Mouse (Mus musculus) forebrain, embryonic 11.5 days (tissue): ENCODE data around the gene Eprs. TPM values are rescaled to one million over a fixed set of nuclear protein-coding genes. Genes with fewer than 3 reads are reported as not detected.
A peak's percentile ranks its signal among the peaks of the same experiment; 100 is the strongest.

Experiments used
- ATAC-seq: fragments of 200-750 bp; cut with Nextera tagmentation; replicated peaks from 2 replicates; pipeline ENCODE4 v1.8.0; 2017; ENCODE audit warnings: moderate TSS enrichment; ENCODE audit not compliant: low FRiP score
- DNase-seq: peaks from one replicate; pipeline ENCODE4 v3.0.0-alpha.2; 2017; ENCODE audit warnings: low spot score
- H3K27ac ChIP-seq: fragments of 300-500 bp; sonication (generic); 2 replicates; pipeline ENCODE4 v1.5.1; 2014; ENCODE audit warnings: low read depth, low read length
- H3K27me3 ChIP-seq: fragments of 300-500 bp; sonication (generic); 2 replicates; pipeline ENCODE4 v1.6.1; 2014; ENCODE audit warnings: mild to moderate bottlenecking, low read length, mixed read lengths; ENCODE audit not compliant: control insufficient read depth, insufficient read depth
- H3K36me3 ChIP-seq: fragments of 300-500 bp; sonication (generic); 2 replicates; pipeline ENCODE4 v1.6.1; 2014; ENCODE audit warnings: mild to moderate bottlenecking, low read length, moderate library complexity, mixed read lengths; ENCODE audit not compliant: control insufficient read depth, insufficient read depth
- H3K4me1 ChIP-seq: fragments of 300-500 bp; sonication (generic); replicated peaks from 2 replicates; pipeline ENCODE4 v1.6.1; 2014; ENCODE audit warnings: low read length, mixed read lengths; ENCODE audit not compliant: control insufficient read depth, insufficient read depth
- H3K4me2 ChIP-seq: fragments of 300-500 bp; sonication (generic); 2 replicates; pipeline ENCODE4 v1.6.1; 2014; ENCODE audit warnings: low read depth, mild to moderate bottlenecking, low read length, moderate library complexity, mixed read lengths; ENCODE audit not compliant: severe bottlenecking
- H3K4me3 ChIP-seq: fragments of 300-500 bp; sonication (generic); 2 replicates; pipeline ENCODE4 v1.5.1; 2014; ENCODE audit warnings: low read depth, low read length
- H3K9ac ChIP-seq: fragments of 300-500 bp; sonication (generic); 2 replicates; pipeline ENCODE4 v1.6.1; 2014; ENCODE audit warnings: low read length
- H3K9me3 ChIP-seq: fragments of 300-500 bp; sonication (generic); 2 replicates; pipeline ENCODE4 v1.6.1; 2016; ENCODE audit warnings: low read length, mixed read lengths; ENCODE audit not compliant: control insufficient read depth
- WGBS: fragments of 180-500 bp; shearing (Covaris S2); extraction: QIAGEN DNeasy Blood & Tissue Kit; methylation state at CpG from one replicate; pipeline ENCODE4 v1.1.7; 2014; 5-methylcytosine and 5-hydroxymethylcytosine counted together
- polyA plus RNA-seq: library from polyadenylated mRNA; unstranded; fragments of >200 nt; fragmentation: Nextera tagmentation; extraction: Ambion mirVana; gene quantifications from 2 replicates; pipeline ENCODE4 v1.2.1, GENCODE M21; 2014

Gene Eprs
- polyA plus RNA-seq, 1 experiment from 2014 or later: 150 TPM

- no peaks in the 10 kb centered on the region for H3K9me3 ChIP-seq
- no peaks in the 10 kb centered on the region for H3K27me3 ChIP-seq
- H3K27ac ChIP-seq: no peak overlapping the region
- no peaks in the 10 kb centered on the region for H3K36me3 ChIP-seq
- WGBS: 85% methylated on average over 7 of the region's 7 CpGs
- H3K4me2 ChIP-seq: no peak overlapping the region
- no peak overlapping the region for H3K9ac ChIP-seq
- ATAC-seq: no peak
- H3K4me1 ChIP-seq: no peaks in the 10 kb centered on the region
- no peak for DNase-seq
- no peak overlapping the region for H3K4me3 ChIP-seq
These were observed 86.1 kb downstream of the Eprs start for GRCm38 (mm10) chr1:185448936-185449335.

GRCm38 (mm10) chr1:185449727-185450126, 86.9 kb downstream of the Eprs start:
- no peaks in the 10 kb centered on the region for H3K9me3 ChIP-seq
- 0 out of 2 replicates have a peak, but pooled peaks cover 4% of the 10 kb centered on the region for H3K4me1 ChIP-seq
- H3K4me2 ChIP-seq: no peak overlapping the region
- DNase-seq (no peak), ATAC-seq (no peak)
- H3K27me3 ChIP-seq: peaks cover 5% of the 10 kb centered on the region
- no peaks in the 10 kb centered on the region for H3K36me3 ChIP-seq
- H3K4me3 ChIP-seq: no peak overlapping the region
- no peak overlapping the region for H3K9ac ChIP-seq
- H3K27ac ChIP-seq: no peak overlapping the region
- 88% methylated on average over 2 of the region's 2 CpGs for WGBS

- no peaks in the 10 kb centered on the region for H3K36me3 ChIP-seq
- DNase-seq (no peak), ATAC-seq (no peak)
- 80% methylated on average over 8 of the region's 8 CpGs for WGBS
- no peaks in the 10 kb centered on the region for H3K9me3 ChIP-seq
- H3K27me3 ChIP-seq: peaks cover 16% of the 10 kb centered on the region
- H3K4me1 ChIP-seq: 0 out of 2 replicates have a peak, but pooled peaks cover 5% of the 10 kb centered on the region
- H3K4me2 ChIP-seq: no peak overlapping the region
- H3K27ac ChIP-seq: no peak overlapping the region
- no peak overlapping the region for H3K9ac ChIP-seq
- H3K4me3 ChIP-seq: no peak overlapping the region
These were observed 88.2 kb downstream of the Eprs start for GRCm38 (mm10) chr1:185451077-185451476.

- no peaks in the 10 kb centered on the region for H3K36me3 ChIP-seq
- H3K27ac ChIP-seq: no peak overlapping the region
- ATAC-seq (no peak), DNase-seq (no peak)
- H3K27me3 ChIP-seq: peaks cover 18% of the 10 kb centered on the region
- H3K9ac ChIP-seq: no peak overlapping the region
- no peak overlapping the region for H3K4me3 ChIP-seq
- no peaks in the 10 kb centered on the region for H3K9me3 ChIP-seq
- 86% methylated on average over 3 of the region's 3 CpGs for WGBS
- H3K4me2 ChIP-seq: no peak overlapping the region
- 0 out of 2 replicates have a peak, but pooled peaks cover 5% of the 10 kb centered on the region for H3K4me1 ChIP-seq
These were observed 88.7 kb downstream of the Eprs start for GRCm38 (mm10) chr1:185451495-185451894.

GRCm38 (mm10) chr1:185452461-185452860, 89.6 kb downstream of the Eprs start:
- ATAC-seq (no peak), DNase-seq (no peak)
- H3K4me2 ChIP-seq: no peak overlapping the region
- no peak overlapping the region for H3K4me3 ChIP-seq
- no peak overlapping the region for H3K9ac ChIP-seq
- peaks cover 18% of the 10 kb centered on the region for H3K27me3 ChIP-seq
- H3K36me3 ChIP-seq: no peaks in the 10 kb centered on the region
- WGBS: 88% methylated on average over 6 of the region's 6 CpGs
- no peak overlapping the region for H3K27ac ChIP-seq
- no peaks in the 10 kb centered on the region for H3K9me3 ChIP-seq
- H3K4me1 ChIP-seq: 0 out of 2 replicates have a peak, but pooled peaks cover 5% of the 10 kb centered on the region

- peak overlapping the region; percentile 56 for H3K4me3 ChIP-seq
- no peaks in the 10 kb centered on the region for H3K9me3 ChIP-seq
- ATAC-seq (peak; percentile 19; the same call in 1 of the 2 replicates), DNase-seq (no peak)
- H3K27me3 ChIP-seq: peaks cover 18% of the 10 kb centered on the region
- 0 out of 2 replicates have a peak, but pooled peaks cover 5% of the 10 kb centered on the region for H3K4me1 ChIP-seq
- H3K36me3 ChIP-seq: no peaks in the 10 kb centered on the region
- no peak overlapping the region for H3K9ac ChIP-seq
- H3K27ac ChIP-seq: no peak overlapping the region
- H3K4me2 ChIP-seq: peak overlapping the region; percentile 99
- 42% methylated on average over 4 of the region's 4 CpGs for WGBS
These were observed 91.3 kb downstream of the Eprs start for GRCm38 (mm10) chr1:185454144-185454543.

GRCm38 (mm10) chr1:185454575-185454954, 91.7 kb downstream of the Eprs start, which contains the start of gene Slc30a10:
TSS of gene Slc30a10 (plus strand) at chr1:185454848.
- Histone ChIP-seq H3K27ac (no peak within 1 kb of the TSS), H3K27me3 (peaks cover 18% of the 10 kb centered on the region)
- 4% methylated on average over 18 of the region's 18 CpGs for WGBS

GRCm38 (mm10) chr1:185454955-185455701, 92.3 kb downstream of the Eprs start:
- H3K4me1 ChIP-seq: 0 out of 2 replicates have a peak, but pooled peaks cover 5% of the 10 kb centered on the region
- no peaks in the 10 kb centered on the region for H3K36me3 ChIP-seq
- no peaks in the 10 kb centered on the region for H3K9me3 ChIP-seq
- peak; percentile 82 for DNase-seq
- H3K27ac ChIP-seq: no peak overlapping the region
- peak overlapping the region; percentile 56 for H3K4me3 ChIP-seq
- H3K9ac ChIP-seq: peak overlapping the region; percentile 63
- peak; percentile 77 for ATAC-seq
- peaks cover 18% of the 10 kb centered on the region for H3K27me3 ChIP-seq
- WGBS: under 1% methylated on average over 70 of the region's 71 CpGs
- peak overlapping the region; percentile 99 for H3K4me2 ChIP-seq

More at GRCm38 (mm10) chr1:185454575-185454954, 91.7 kb downstream of the Eprs start, which contains the start of gene Slc30a10:
- DNase-seq (peak; percentile 79), ATAC-seq (peak; percentile 83)
- no peaks in the 10 kb centered on the region for H3K36me3 ChIP-seq
- H3K4me2 ChIP-seq: peak within 1 kb of the TSS; percentile 99
- peak within 1 kb of the TSS; percentile 56 for H3K4me3 ChIP-seq
- no peaks in the 10 kb centered on the region for H3K9me3 ChIP-seq
- peak within 1 kb of the TSS; percentile 63 for H3K9ac ChIP-seq
- 0 out of 2 replicates have a peak, but pooled peaks cover 5% of the 10 kb centered on the region for H3K4me1 ChIP-seq
